Mouse (Mus musculus) liver, embryonic 14.5 days (tissue): ENCODE data around the gene Idnk.

Source experiments
- CTCF ChIP-seq: IDR thresholded peaks from 2 replicates; pipeline ENCODE4 v1.5.1; 2016; ENCODE audit warnings: antibody characterized with exemption, low read depth, control low read depth
- EP300 ChIP-seq: IDR thresholded peaks from 2 replicates; pipeline ENCODE4 v1.6.1; 2016; ENCODE audit warnings: antibody characterized with exemption, low read depth

DNA sequence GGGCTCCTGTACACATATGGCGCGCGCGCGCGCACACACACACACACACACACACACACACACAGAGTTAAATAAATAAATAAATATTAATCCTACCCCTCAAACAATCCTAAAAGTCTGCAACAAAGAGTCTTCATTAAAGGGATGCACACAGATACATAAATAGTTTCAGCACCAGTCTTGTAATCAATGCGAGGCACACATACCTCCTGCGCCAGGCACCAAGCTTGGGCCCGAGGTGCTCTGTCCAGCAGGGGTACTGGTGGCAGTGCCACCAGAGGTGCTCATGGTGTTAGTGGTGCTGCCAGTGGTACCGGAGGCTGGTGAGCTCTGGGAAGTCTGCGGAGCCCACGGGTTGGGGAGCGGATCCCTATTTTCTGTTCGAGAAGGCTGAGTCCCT, 34.1 kb downstream of the Idnk start:
- no peak for TF ChIP-seq CTCF
- no peak for TF ChIP-seq EP300
